ENCODE assay signal across 15 mouse cellular contexts in the genomic region with DNA sequence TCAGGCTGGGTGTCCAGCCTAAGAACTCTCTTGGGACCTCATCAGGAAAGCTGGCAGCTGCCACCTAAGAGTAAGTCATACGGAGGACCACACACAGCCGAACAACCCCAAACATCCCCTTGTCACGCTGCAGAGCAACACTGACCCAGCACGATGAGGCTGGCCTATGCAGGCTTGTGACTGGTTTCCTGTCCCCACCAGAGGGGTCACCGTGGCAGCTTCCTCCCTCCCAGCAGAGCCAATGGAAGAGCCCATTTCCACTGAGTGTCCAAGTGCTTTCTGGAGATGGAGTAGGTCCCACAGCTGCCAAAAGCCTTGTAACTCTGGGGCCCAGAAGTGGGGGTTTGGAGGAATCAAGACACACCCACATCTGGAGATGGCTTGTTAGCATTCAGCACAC. TPM values are rescaled to one million over a fixed set of nuclear protein-coding genes. Genes with fewer than 3 reads are reported as not detected.
A peak's percentile ranks its signal among the peaks of the same experiment; 100 is the strongest.
DNase-seq lines count a peak whose midpoint lies in the region; ATAC-seq and TF ChIP-seq lines count a peak whose summit lies in the region.
"Had no signal": no experiment of that assay in that cellular context is flagged by ENCODE, and none has a peak within 500 bp of the region (broad histone marks: within the 10 kb centered on the region; RNA-seq: fewer than 3 reads in every experiment).

No protein-coding gene starts in this region.

- H3K4me2 ChIP-seq in hindbrain, embryonic 14.5 days (replicated peaks) = no peak overlapping the region
- no peak overlapping the region for H3K4me2 ChIP-seq in hindbrain, embryonic 11.5 days (replicated peaks; ENCODE audit: low read depth, low read length)
- no peak overlapping the region for H3K4me2 ChIP-seq in liver, postnatal 0 days (ENCODE audit: low read depth, low read length)
- no peak overlapping the region for H3K4me2 ChIP-seq in stomach, postnatal 0 days (replicated peaks; ENCODE audit: low read depth)
- H3K4me2 ChIP-seq: lung, embryonic 15.5 days; neural tube, embryonic 12.5 days had no signal

- WGBS in hindbrain, embryonic 14.5 days = 79% methylated on average over 5 of the region's 5 CpGs
- WGBS in hindbrain, embryonic 11.5 days = 89% methylated on average over 5 of the region's 5 CpGs
- 59% methylated on average over 5 of the region's 5 CpGs for WGBS in liver, postnatal 0 days (ENCODE audit: insufficient replicate concordance)
- WGBS in stomach, postnatal 0 days = 75% methylated on average over 5 of the region's 5 CpGs

- no peaks in the 10 kb centered on the region for H3K27me3 ChIP-seq in hindbrain, embryonic 14.5 days (ENCODE audit: control insufficient read depth, insufficient read depth, low read length)
- no peaks in the 10 kb centered on the region for H3K27me3 ChIP-seq in hindbrain, embryonic 11.5 days (ENCODE audit: control insufficient read depth, insufficient read depth, low read length)
- no peaks in the 10 kb centered on the region for H3K27me3 ChIP-seq in liver, postnatal 0 days (ENCODE audit: insufficient read depth, low read length)
- no peaks in the 10 kb centered on the region for H3K27me3 ChIP-seq in stomach, postnatal 0 days (ENCODE audit: control insufficient read depth, insufficient read depth, low read length)
- H3K27me3 ChIP-seq: lung, embryonic 15.5 days; neural tube, embryonic 12.5 days had no signal

- TF ChIP-seq EP300 in liver, postnatal 0 days (IDR thresholded peaks at IDR 0.05; ENCODE audit: low read depth) = no peak
- TF ChIP-seq EP300 in stomach, postnatal 0 days (optimal IDR thresholded peaks at IDR 0.05) = no peak

- H3K27ac ChIP-seq in hindbrain, embryonic 14.5 days = peak overlapping the region; percentile 56; the same call in 1 of the 2 replicates
- H3K27ac ChIP-seq in hindbrain, embryonic 11.5 days (ENCODE audit: low read depth, low read length) = no peak overlapping the region
- H3K27ac ChIP-seq in liver, postnatal 0 days (ENCODE audit: low read depth) = 0 out of 2 replicates have a peak overlapping the region, but pooled peaks have one; percentile 16
- H3K27ac ChIP-seq in stomach, postnatal 0 days (replicated peaks) = 0 out of 2 replicates have a peak overlapping the region, but pooled peaks have one; percentile 8
- H3K27ac ChIP-seq: lung, embryonic 15.5 days; neural tube, embryonic 12.5 days had no signal

- DNase-seq in gastrocnemius, postnatal 14 days = peak; percentile 42
- no peak for DNase-seq in gastrocnemius, postnatal 36 days
- DNase-seq in hindbrain, embryonic 14.5 days (ENCODE audit: low spot score) = no peak
- DNase-seq in hindbrain, embryonic 11.5 days (ENCODE audit: low spot score) = no peak
- no peak for DNase-seq in liver, postnatal 0 days
- no peak for DNase-seq in liver
- DNase-seq in stomach, postnatal 0 days (ENCODE audit: low spot score) = no peak
- DNase-seq: adrenal gland, adult 2 months; right cerebral cortex, postnatal 4 days had no signal

- H3K4me3 ChIP-seq in hindbrain, embryonic 14.5 days (replicated peaks; ENCODE audit: low read length) = no peak overlapping the region
- H3K4me3 ChIP-seq in hindbrain, embryonic 11.5 days (ENCODE audit: low read depth, low read length) = no peak overlapping the region
- H3K4me3 ChIP-seq in liver, postnatal 0 days (ENCODE audit: low read depth, low read length) = no peak overlapping the region
- H3K4me3 ChIP-seq in stomach, postnatal 0 days (ENCODE audit: low read depth, low read length) = no peak overlapping the region
- H3K4me3 ChIP-seq: lung, embryonic 15.5 days; neural tube, embryonic 12.5 days had no signal

- H3K4me1 ChIP-seq in hindbrain, embryonic 14.5 days (replicated peaks; ENCODE audit: control insufficient read depth, insufficient read depth, low read length) = no peaks in the 10 kb centered on the region
- no peaks in the 10 kb centered on the region for H3K4me1 ChIP-seq in hindbrain, embryonic 11.5 days (replicated peaks; ENCODE audit: control insufficient read depth, insufficient read depth, low read length)
- H3K4me1 ChIP-seq in liver, postnatal 0 days (ENCODE audit: insufficient read depth) = no peaks in the 10 kb centered on the region
- no peaks in the 10 kb centered on the region for H3K4me1 ChIP-seq in stomach, postnatal 0 days (replicated peaks; ENCODE audit: control insufficient read depth, insufficient read depth)
- H3K4me1 ChIP-seq: lung, embryonic 15.5 days; neural tube, embryonic 12.5 days had no signal

- H3K9ac ChIP-seq in hindbrain, embryonic 14.5 days = no peak overlapping the region
- no peak overlapping the region for H3K9ac ChIP-seq in hindbrain, embryonic 11.5 days (ENCODE audit: low read depth, low read length)
- no peak overlapping the region for H3K9ac ChIP-seq in liver, postnatal 0 days (replicated peaks)
- H3K9ac ChIP-seq in stomach, postnatal 0 days (ENCODE audit: low read length) = no peak overlapping the region
- H3K9ac ChIP-seq: lung, embryonic 15.5 days; neural tube, embryonic 12.5 days had no signal

- no peak for ATAC-seq in hindbrain, embryonic 14.5 days (ENCODE audit: low FRiP score)
- no peak for ATAC-seq in hindbrain, embryonic 11.5 days (ENCODE audit: low FRiP score)
- ATAC-seq in liver, postnatal 0 days = no peak
- 0 out of 2 replicates have a peak, but pooled peaks have one; percentile 12 for ATAC-seq in stomach, postnatal 0 days (ENCODE audit: low FRiP score, low TSS enrichment)
- ATAC-seq: forebrain, embryonic 16.5 days; intestine, embryonic 16.5 days; midbrain, embryonic 16.5 days had no signal

- no peak for TF ChIP-seq CTCF in liver, postnatal 0 days (IDR thresholded peaks at IDR 0.05; ENCODE audit: low read depth)
- no peak for TF ChIP-seq CTCF in stomach, postnatal 0 days (IDR thresholded peaks at IDR 0.05; ENCODE audit: low read depth)

- intact Hi-C loops in gastrocnemius, postnatal 14 days (cut with DNase I; ENCODE audit: low total_unique reads) = no loop called here
- intact Hi-C loops in gastrocnemius, postnatal 36 days (cut with DNase I) = no loop called here

- peaks cover 77% of the 10 kb centered on the region for H3K36me3 ChIP-seq in hindbrain, embryonic 14.5 days (replicated peaks; ENCODE audit: control insufficient read depth, insufficient read depth)
- H3K36me3 ChIP-seq in hindbrain, embryonic 11.5 days (ENCODE audit: control insufficient read depth, insufficient read depth, low read length) = peaks cover 15% of the 10 kb centered on the region
- H3K36me3 ChIP-seq in liver, postnatal 0 days (replicated peaks; ENCODE audit: insufficient read depth, low read length) = peaks cover 76% of the 10 kb centered on the region
- H3K36me3 ChIP-seq in stomach, postnatal 0 days (ENCODE audit: control insufficient read depth, insufficient read depth, low read length) = peaks cover 51% of the 10 kb centered on the region

- H3K9me3 ChIP-seq in hindbrain, embryonic 14.5 days (ENCODE audit: control insufficient read depth, low read length) = no peaks in the 10 kb centered on the region
- no peaks in the 10 kb centered on the region for H3K9me3 ChIP-seq in hindbrain, embryonic 11.5 days (ENCODE audit: control insufficient read depth, low read length)
- H3K9me3 ChIP-seq in liver, postnatal 0 days (ENCODE audit: low read length) = no peaks in the 10 kb centered on the region
- H3K9me3 ChIP-seq in stomach, postnatal 0 days (ENCODE audit: control insufficient read depth, low read length) = no peaks in the 10 kb centered on the region
- H3K9me3 ChIP-seq: G1E; lung, embryonic 15.5 days; neural tube, embryonic 12.5 days had no signal

RNA-seq across cellular contexts. Expression of gene Btbd6, which starts 14.4 kb away (rescaled TPM):
- total RNA-seq in gastrocnemius, postnatal 14 days (2021) = 10 to 100 TPM in 1 of 2 experiments, 1 to 10 TPM in 1; 7.3 to 10.2 TPM
- 10 to 100 TPM; 12.7 to 13.5 TPM for total RNA-seq in gastrocnemius, postnatal 36 days (2021)
- 52.2 and 52.8 TPM in 2 replicates for polyA plus RNA-seq in hindbrain, embryonic 14.5 days (2014; fragmentation: Nextera tagmentation; extraction: Ambion mirVana)
- polyA plus RNA-seq in hindbrain, embryonic 11.5 days (2014; fragmentation: Nextera tagmentation; extraction: Ambion mirVana) = 25.6 and 26.8 TPM in 2 replicates
- polyA plus RNA-seq in liver, postnatal 0 days (2015; fragmentation: Nextera tagmentation; extraction: Ambion mirVana) = 4.1 and 4.7 TPM in 2 replicates
- 17.1 and 19.7 TPM in 2 replicates for polyA plus RNA-seq in stomach, postnatal 0 days (2015; fragmentation: Nextera tagmentation; extraction: Ambion mirVana)

RNA-seq across cellular contexts. Expression of gene Nudt14, which starts 19.9 kb away (rescaled TPM):
- total RNA-seq in gastrocnemius, postnatal 14 days (2021) = 10 to 100 TPM; 14.8 to 17.5 TPM
- 1 to 10 TPM; 7.5 to 8.2 TPM for total RNA-seq in gastrocnemius, postnatal 36 days (2021)
- polyA plus RNA-seq in hindbrain, embryonic 14.5 days (2014; fragmentation: Nextera tagmentation; extraction: Ambion mirVana) = 60.9 and 70.1 TPM in 2 replicates
- polyA plus RNA-seq in hindbrain, embryonic 11.5 days (2014; fragmentation: Nextera tagmentation; extraction: Ambion mirVana) = 57.3 and 69.9 TPM in 2 replicates
- 30.0 and 30.6 TPM in 2 replicates for polyA plus RNA-seq in liver, postnatal 0 days (2015; fragmentation: Nextera tagmentation; extraction: Ambion mirVana)
- polyA plus RNA-seq in stomach, postnatal 0 days (2015; fragmentation: Nextera tagmentation; extraction: Ambion mirVana) = 78.6 and 82.7 TPM in 2 replicates

RNA-seq across cellular contexts. Expression of gene Jag2, which starts 32.3 kb away (rescaled TPM):
- total RNA-seq in gastrocnemius, postnatal 14 days (2021) = 10 to 100 TPM; 24.2 to 25.5 TPM
- 10 to 100 TPM; 18.0 to 19.6 TPM for total RNA-seq in gastrocnemius, postnatal 36 days (2021)
- polyA plus RNA-seq in hindbrain, embryonic 14.5 days (2014; fragmentation: Nextera tagmentation; extraction: Ambion mirVana) = 12.5 and 16.1 TPM in 2 replicates
- polyA plus RNA-seq in hindbrain, embryonic 11.5 days (2014; fragmentation: Nextera tagmentation; extraction: Ambion mirVana) = 4.2 and 4.7 TPM in 2 replicates
- polyA plus RNA-seq in liver, postnatal 0 days (2015; fragmentation: Nextera tagmentation; extraction: Ambion mirVana) = 0.14 and 0.22 TPM in 2 replicates
- 3.2 and 4.5 TPM in 2 replicates for polyA plus RNA-seq in stomach, postnatal 0 days (2015; fragmentation: Nextera tagmentation; extraction: Ambion mirVana)

RNA-seq across cellular contexts. Expression of gene Brf1, which starts 38.6 kb away (rescaled TPM):
- total RNA-seq in gastrocnemius, postnatal 14 days (2021) = 10 to 100 TPM; 21.4 to 22.7 TPM
- 10 to 100 TPM; 16.8 to 20.9 TPM for total RNA-seq in gastrocnemius, postnatal 36 days (2021)
- 41.4 and 46.3 TPM in 2 replicates for polyA plus RNA-seq in hindbrain, embryonic 14.5 days (2014; fragmentation: Nextera tagmentation; extraction: Ambion mirVana)
- 53.6 and 57.8 TPM in 2 replicates for polyA plus RNA-seq in hindbrain, embryonic 11.5 days (2014; fragmentation: Nextera tagmentation; extraction: Ambion mirVana)
- polyA plus RNA-seq in liver, postnatal 0 days (2015; fragmentation: Nextera tagmentation; extraction: Ambion mirVana) = 17.0 and 18.4 TPM in 2 replicates
- polyA plus RNA-seq in stomach, postnatal 0 days (2015; fragmentation: Nextera tagmentation; extraction: Ambion mirVana) = 22.3 and 27.6 TPM in 2 replicates

RNA-seq across cellular contexts. Expression of gene Pacs2, which starts 52.4 kb away (rescaled TPM):
- 10 to 100 TPM; 31.9 to 41.4 TPM for total RNA-seq in gastrocnemius, postnatal 14 days (2021)
- 10 to 100 TPM; 34.9 to 36.6 TPM for total RNA-seq in gastrocnemius, postnatal 36 days (2021)
- polyA plus RNA-seq in hindbrain, embryonic 14.5 days (2014; fragmentation: Nextera tagmentation; extraction: Ambion mirVana) = 26.8 and 27.9 TPM in 2 replicates
- 17.2 and 21.2 TPM in 2 replicates for polyA plus RNA-seq in hindbrain, embryonic 11.5 days (2014; fragmentation: Nextera tagmentation; extraction: Ambion mirVana)
- 3.9 and 4.0 TPM in 2 replicates for polyA plus RNA-seq in liver, postnatal 0 days (2015; fragmentation: Nextera tagmentation; extraction: Ambion mirVana)
- polyA plus RNA-seq in stomach, postnatal 0 days (2015; fragmentation: Nextera tagmentation; extraction: Ambion mirVana) = 4.1 and 5.1 TPM in 2 replicates
